Mouse (Mus musculus): Measurements from ENCODE around the gene Gm20671. TPM values are rescaled to one million over a fixed set of nuclear protein-coding genes. Genes with fewer than 3 reads are reported as not detected.
"Not testable (repeated sequence)": the region's sequence is repeated elsewhere in the genome, so short reads cannot be mapped to it uniquely, and the experiment has no call there.

The Gm20671 gene
- polyA plus RNA-seq, 1 experiment: 26.3 TPM

DNA sequence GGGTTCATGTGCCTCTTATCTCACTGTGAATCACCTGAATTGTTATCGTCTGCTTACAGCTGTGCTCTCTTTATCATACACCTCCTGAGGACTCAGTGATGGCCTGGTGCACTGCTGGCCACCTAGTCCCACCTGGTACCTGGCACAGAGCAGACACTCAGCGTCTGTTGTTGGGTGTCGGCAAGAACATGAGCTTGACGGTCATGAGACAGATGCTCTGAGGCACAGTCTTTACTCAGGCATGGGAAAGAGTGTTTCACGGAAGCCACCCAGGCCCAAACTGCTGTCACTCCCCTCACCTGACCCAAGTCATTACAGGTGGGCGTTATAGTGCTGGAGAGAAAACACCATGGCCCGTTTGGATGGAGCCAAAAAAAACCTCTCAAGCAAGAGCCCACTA lies 102.9 kb downstream of the Gm20671 start:
- 90% methylated on average over 7 of the region's 7 CpGs for WGBS
- H3K4me1 ChIP-seq (replicated peaks; ENCODE audit: control insufficient read depth, insufficient read depth, low read length): no peaks in the 10 kb centered on the region; the same call in 1 of the 2 replicates
- H3K27ac ChIP-seq (ENCODE audit: control insufficient read depth, insufficient read depth, low read length): no peak overlapping the region
- DNase-seq: no peak
- H3K36me3 ChIP-seq (ENCODE audit: control insufficient read depth, insufficient read depth, low read length): no peaks in the 10 kb centered on the region
- H3K4me3 ChIP-seq (ENCODE audit: control insufficient read depth, insufficient read depth, low read length): no peak overlapping the region
- TF ChIP-seq CTCF (IDR thresholded peaks at IDR 0.05; ENCODE audit: borderline replicate concordance, control insufficient read depth, extremely low read depth, insufficient read depth, low read length, poor library complexity) (no peak), POLR2A (IDR thresholded peaks at IDR 0.05; ENCODE audit: control insufficient read depth, extremely low read depth, insufficient read depth, low read length, poor library complexity) (no peak)
- H3K27me3 ChIP-seq (ENCODE audit: control insufficient read depth, insufficient read depth, low read length): no peaks in the 10 kb centered on the region

- H3K27me3 ChIP-seq (ENCODE audit: control insufficient read depth, insufficient read depth, low read length); DNase-seq; H3K4me3 ChIP-seq (ENCODE audit: control insufficient read depth, insufficient read depth, low read length); H3K36me3 ChIP-seq (ENCODE audit: control insufficient read depth, insufficient read depth, low read length); H3K27ac ChIP-seq (ENCODE audit: control insufficient read depth, insufficient read depth, low read length); H3K4me1 ChIP-seq (replicated peaks; ENCODE audit: control insufficient read depth, insufficient read depth, low read length): not testable (repeated sequence)
- WGBS: 97% methylated on average over 8 of the region's 8 CpGs
Measured at GRCm38 (mm10) chr5:32722711-32723110, 104.2 kb downstream of the Gm20671 start.

GRCm38 (mm10) chr5:32722263-32722662 lies 104.6 kb downstream of the Gm20671 start:
- TF ChIP-seq POLR2A (IDR thresholded peaks at IDR 0.05; ENCODE audit: control insufficient read depth, extremely low read depth, insufficient read depth, low read length, poor library complexity): no peak
- TF ChIP-seq CTCF (IDR thresholded peaks at IDR 0.05; ENCODE audit: borderline replicate concordance, control insufficient read depth, extremely low read depth, insufficient read depth, low read length, poor library complexity): no peak
- no peaks in the 10 kb centered on the region for H3K36me3 ChIP-seq (ENCODE audit: control insufficient read depth, insufficient read depth, low read length)
- WGBS: 90% methylated on average over 7 of the region's 7 CpGs
- no peak overlapping the region for H3K4me3 ChIP-seq (ENCODE audit: control insufficient read depth, insufficient read depth, low read length)
- no peaks in the 10 kb centered on the region; the same call in 1 of the 2 replicates for H3K4me1 ChIP-seq (replicated peaks; ENCODE audit: control insufficient read depth, insufficient read depth, low read length)
- no peak for DNase-seq
- no peaks in the 10 kb centered on the region for H3K27me3 ChIP-seq (ENCODE audit: control insufficient read depth, insufficient read depth, low read length)
- H3K27ac ChIP-seq (ENCODE audit: control insufficient read depth, insufficient read depth, low read length): no peak overlapping the region

DNA sequence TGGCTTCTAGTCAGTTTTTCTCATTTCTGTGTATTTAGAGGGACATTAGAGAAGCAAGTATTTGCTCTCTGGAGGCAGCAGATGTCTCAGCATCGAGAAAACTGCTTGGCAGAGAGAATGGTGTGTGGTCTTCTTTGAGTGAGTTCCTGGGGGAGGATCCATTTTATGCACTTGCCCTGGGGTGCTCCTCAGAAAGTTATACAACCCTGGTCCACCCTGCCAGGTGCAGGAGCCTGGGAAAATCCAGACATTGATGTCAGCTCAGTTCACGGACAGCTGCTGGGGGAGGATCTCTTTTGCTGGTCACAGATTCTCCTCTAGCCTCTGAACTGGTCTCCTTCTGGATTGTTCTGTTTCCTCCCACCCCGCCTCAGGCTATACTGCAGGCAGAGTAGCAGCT lies 105.6 kb downstream of the Gm20671 start:
- H3K4me1 ChIP-seq (replicated peaks; ENCODE audit: control insufficient read depth, insufficient read depth, low read length): no peaks in the 10 kb centered on the region; the same call in 1 of the 2 replicates
- no peaks in the 10 kb centered on the region for H3K27me3 ChIP-seq (ENCODE audit: control insufficient read depth, insufficient read depth, low read length)
- no peak overlapping the region for H3K4me3 ChIP-seq (ENCODE audit: control insufficient read depth, insufficient read depth, low read length)
- no peak for DNase-seq
- TF ChIP-seq CTCF (IDR thresholded peaks at IDR 0.05; ENCODE audit: borderline replicate concordance, control insufficient read depth, extremely low read depth, insufficient read depth, low read length, poor library complexity) (no peak), POLR2A (IDR thresholded peaks at IDR 0.05; ENCODE audit: control insufficient read depth, extremely low read depth, insufficient read depth, low read length, poor library complexity) (no peak)
- H3K36me3 ChIP-seq (ENCODE audit: control insufficient read depth, insufficient read depth, low read length): no peaks in the 10 kb centered on the region
- 79% methylated on average over 3 of the region's 3 CpGs for WGBS
- no peak overlapping the region for H3K27ac ChIP-seq (ENCODE audit: control insufficient read depth, insufficient read depth, low read length)

DNA sequence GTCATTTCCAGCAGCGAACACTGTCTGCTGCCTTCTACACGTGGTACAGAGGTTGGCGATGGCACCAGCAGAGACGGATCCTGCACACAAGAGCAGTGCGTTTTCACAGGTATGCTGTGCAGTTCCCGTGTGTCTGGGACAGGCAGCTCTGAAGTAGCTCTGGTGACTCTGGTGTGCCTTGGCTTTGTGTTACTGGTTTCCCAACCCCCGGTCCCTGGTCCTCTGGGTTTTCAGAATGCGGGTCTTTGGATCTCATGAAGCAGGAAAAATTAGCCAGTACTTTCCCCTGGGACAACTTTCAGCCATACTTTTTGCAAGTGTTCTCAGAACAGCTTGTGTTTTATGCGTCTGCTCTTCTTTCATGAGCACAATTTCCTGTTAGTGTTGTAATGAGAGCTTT lies 106.5 kb downstream of the Gm20671 start:
- H3K36me3 ChIP-seq (ENCODE audit: control insufficient read depth, insufficient read depth, low read length): no peaks in the 10 kb centered on the region
- no peak for TF ChIP-seq CTCF (IDR thresholded peaks at IDR 0.05; ENCODE audit: borderline replicate concordance, control insufficient read depth, extremely low read depth, insufficient read depth, low read length, poor library complexity)
- no peak for TF ChIP-seq POLR2A (IDR thresholded peaks at IDR 0.05; ENCODE audit: control insufficient read depth, extremely low read depth, insufficient read depth, low read length, poor library complexity)
- WGBS: 90% methylated on average over 9 of the region's 9 CpGs

DNA sequence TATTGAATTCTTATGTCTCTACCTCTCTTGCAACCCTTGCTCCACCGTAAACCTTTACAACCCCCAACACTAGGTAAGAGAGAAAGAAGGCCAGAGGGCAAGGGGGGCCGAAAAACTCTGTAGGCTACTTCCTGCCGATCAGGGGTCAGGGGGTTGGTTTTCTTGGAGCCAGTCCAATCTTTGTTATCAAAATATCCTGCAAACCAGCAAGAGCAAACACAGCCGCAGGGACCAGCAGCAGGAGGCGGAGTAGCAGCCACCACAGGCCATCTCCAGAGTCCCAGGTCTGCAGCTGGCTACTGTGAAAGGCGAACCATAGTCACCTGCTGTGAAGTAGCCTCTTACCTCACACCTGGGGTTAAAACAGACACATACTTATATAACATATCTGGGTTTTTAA lies 108.0 kb downstream of the Gm20671 start:
- Histone ChIP-seq H3K36me3 (ENCODE audit: control insufficient read depth, insufficient read depth, low read length) (no peaks in the 10 kb centered on the region), H3K27ac (ENCODE audit: control insufficient read depth, insufficient read depth, low read length) (no peak overlapping the region), H3K4me3 (ENCODE audit: control insufficient read depth, insufficient read depth, low read length) (no peak overlapping the region), H3K4me1 (replicated peaks; ENCODE audit: control insufficient read depth, insufficient read depth, low read length) (no peaks in the 10 kb centered on the region; the same call in 1 of the 2 replicates), H3K27me3 (ENCODE audit: control insufficient read depth, insufficient read depth, low read length) (no peaks in the 10 kb centered on the region)
- TF ChIP-seq POLR2A (IDR thresholded peaks at IDR 0.05; ENCODE audit: control insufficient read depth, extremely low read depth, insufficient read depth, low read length, poor library complexity): no peak
- WGBS: 76% methylated on average over 6 of the region's 6 CpGs
- no peak for DNase-seq

More for the DNA sequence above, 106.5 kb downstream of the Gm20671 start:
- Histone ChIP-seq H3K4me1 (replicated peaks; ENCODE audit: control insufficient read depth, insufficient read depth, low read length) (no peaks in the 10 kb centered on the region; the same call in 1 of the 2 replicates), H3K27me3 (ENCODE audit: control insufficient read depth, insufficient read depth, low read length) (no peaks in the 10 kb centered on the region), H3K27ac (ENCODE audit: control insufficient read depth, insufficient read depth, low read length) (no peak overlapping the region), H3K4me3 (ENCODE audit: control insufficient read depth, insufficient read depth, low read length) (no peak overlapping the region)
- no peak for DNase-seq

GRCm38 (mm10) chr5:32717726-32718125 lies 109.2 kb downstream of the Gm20671 start:
- no peak overlapping the region for H3K27ac ChIP-seq (ENCODE audit: control insufficient read depth, insufficient read depth, low read length)
- no peak overlapping the region for H3K4me3 ChIP-seq (ENCODE audit: control insufficient read depth, insufficient read depth, low read length)
- H3K4me1 ChIP-seq (replicated peaks; ENCODE audit: control insufficient read depth, insufficient read depth, low read length): peaks cover 3% of the 10 kb centered on the region
- 43% methylated on average over 1 of the region's 1 CpGs for WGBS
- no peaks in the 10 kb centered on the region for H3K36me3 ChIP-seq (ENCODE audit: control insufficient read depth, insufficient read depth, low read length)
- TF ChIP-seq POLR2A (IDR thresholded peaks at IDR 0.05; ENCODE audit: control insufficient read depth, extremely low read depth, insufficient read depth, low read length, poor library complexity) (no peak), CTCF (IDR thresholded peaks at IDR 0.05; ENCODE audit: borderline replicate concordance, control insufficient read depth, extremely low read depth, insufficient read depth, low read length, poor library complexity) (no peak)
- DNase-seq: no peak
- no peaks in the 10 kb centered on the region for H3K27me3 ChIP-seq (ENCODE audit: control insufficient read depth, insufficient read depth, low read length)

Measured in thymus, adult 2 months (tissue).